Mouse (Mus musculus): ENCODE measurements around the gene Csrp3.
A peak's percentile ranks its signal among the peaks of the same experiment; 100 is the strongest.

The Csrp3 gene

GRCm38 (mm10) chr7:48847820-48848650 lies at the start of gene Csrp3:
Gene Csrp3, minus strand, starts transcription at chr7:48848033.
- ATAC-seq (ENCODE audit: insufficient number of reproducible peaks, low FRiP score, low TSS enrichment), result no peak

GRCm38 (mm10) chr7:48896051-48896450 lies 48.2 kb upstream of the Csrp3 start:
- no peak for ATAC-seq (ENCODE audit: insufficient number of reproducible peaks, low FRiP score, low TSS enrichment)

- no peak for ATAC-seq (ENCODE audit: insufficient number of reproducible peaks, low FRiP score, low TSS enrichment)
Measured at GRCm38 (mm10) chr7:48895475-48895874, 47.6 kb upstream of the Csrp3 start.

- ATAC-seq (ENCODE audit: insufficient number of reproducible peaks, low FRiP score, low TSS enrichment), result no peak
Measured at GRCm38 (mm10) chr7:48894763-48895162, 46.9 kb upstream of the Csrp3 start.

GRCm38 (mm10) chr7:48894152-48894551 lies 46.3 kb upstream of the Csrp3 start:
- ATAC-seq (ENCODE audit: insufficient number of reproducible peaks, low FRiP score, low TSS enrichment), result peak; percentile 45; the same call in 1 of the 2 replicates

GRCm38 (mm10) chr7:48893093-48893492 lies 45.3 kb upstream of the Csrp3 start:
- no peak for ATAC-seq (ENCODE audit: insufficient number of reproducible peaks, low FRiP score, low TSS enrichment)

GRCm38 (mm10) chr7:48891029-48891428 lies 43.2 kb upstream of the Csrp3 start:
- ATAC-seq (ENCODE audit: insufficient number of reproducible peaks, low FRiP score, low TSS enrichment), result no peak

GRCm38 (mm10) chr7:48888751-48889150 lies 40.9 kb upstream of the Csrp3 start:
- ATAC-seq (ENCODE audit: insufficient number of reproducible peaks, low FRiP score, low TSS enrichment), result no peak

GRCm38 (mm10) chr7:48887973-48888372 lies 40.1 kb upstream of the Csrp3 start:
- ATAC-seq (ENCODE audit: insufficient number of reproducible peaks, low FRiP score, low TSS enrichment), result no peak

GRCm38 (mm10) chr7:48884266-48884611 lies 36.4 kb upstream of the Csrp3 start:
- no peak for ATAC-seq (ENCODE audit: insufficient number of reproducible peaks, low FRiP score, low TSS enrichment)

GRCm38 (mm10) chr7:48883525-48884265 lies 35.9 kb upstream of the Csrp3 start:
- ATAC-seq (ENCODE audit: insufficient number of reproducible peaks, low FRiP score, low TSS enrichment), result no peak

- no peak for ATAC-seq (ENCODE audit: insufficient number of reproducible peaks, low FRiP score, low TSS enrichment)
Measured at GRCm38 (mm10) chr7:48881971-48882609, 34.3 kb upstream of the Csrp3 start.

GRCm38 (mm10) chr7:48881486-48881885 lies 33.7 kb upstream of the Csrp3 start, which contains the start of gene E2f8:
Gene E2f8, minus strand, starts transcription at chr7:48881596.
- ATAC-seq (ENCODE audit: insufficient number of reproducible peaks, low FRiP score, low TSS enrichment), result no peak

GRCm38 (mm10) chr7:48880591-48881481 lies 33.0 kb upstream of the Csrp3 start:
- ATAC-seq (ENCODE audit: insufficient number of reproducible peaks, low FRiP score, low TSS enrichment), result peak; percentile 94

GRCm38 (mm10) chr7:48879574-48879973 lies 31.7 kb upstream of the Csrp3 start:
- no peak for ATAC-seq (ENCODE audit: insufficient number of reproducible peaks, low FRiP score, low TSS enrichment)

GRCm38 (mm10) chr7:48877786-48878390 lies 30.1 kb upstream of the Csrp3 start:
- no peak for ATAC-seq (ENCODE audit: insufficient number of reproducible peaks, low FRiP score, low TSS enrichment)

GRCm38 (mm10) chr7:48876526-48876925 lies 28.7 kb upstream of the Csrp3 start:
- ATAC-seq (ENCODE audit: insufficient number of reproducible peaks, low FRiP score, low TSS enrichment), result peak; percentile 36; the same call in 1 of the 2 replicates

GRCm38 (mm10) chr7:48875096-48875495 lies 27.3 kb upstream of the Csrp3 start:
- no peak for ATAC-seq (ENCODE audit: insufficient number of reproducible peaks, low FRiP score, low TSS enrichment)

- ATAC-seq (ENCODE audit: insufficient number of reproducible peaks, low FRiP score, low TSS enrichment), result no peak
Measured at GRCm38 (mm10) chr7:48871292-48871691, 23.5 kb upstream of the Csrp3 start.
